Mouse (Mus musculus) lung, adult 2 months (tissue): Measurements from ENCODE around the gene Iqschfp.

ENCODE experiments used
- CTCF ChIP-seq: fragments of 200-500 bp; IDR thresholded peaks from 2 replicates; pipeline ENCODE4 v1.5.1; 2011; ENCODE audit warnings: mild to moderate bottlenecking, low read length, control low read depth; ENCODE audit not compliant: insufficient read depth
- POLR2A ChIP-seq: fragments of 200-500 bp; IDR thresholded peaks from 2 replicates; pipeline ENCODE4 v1.6.1; 2011; ENCODE audit warnings: low read depth, mild to moderate bottlenecking, control low read depth, low read length, borderline replicate concordance; ENCODE audit errors: extremely low read depth

GRCm38 (mm10) chr3:68105081-68105685 lies 213.2 kb downstream of the Iqschfp start:
- TF ChIP-seq CTCF (no peak), POLR2A (no peak)
